Mouse (Mus musculus) embryonic facial prominence, embryonic 13.5 days (tissue): ENCODE results near the gene Primpol. TPM values are rescaled to one million over a fixed set of nuclear protein-coding genes. Genes with fewer than 3 reads are reported as not detected.
A peak's percentile ranks its signal among the peaks of the same experiment; 100 is the strongest.

Source experiments
- ATAC-seq: fragments of 200-750 bp; cut with Nextera tagmentation; 2 replicates; pipeline ENCODE4 v1.8.0; 2017; ENCODE audit warnings: low read depth; ENCODE audit not compliant: insufficient number of reproducible peaks, insufficient read depth, low FRiP score, low TSS enrichment
- H3K27ac ChIP-seq: fragments of 300-500 bp; sonication (generic); 2 replicates; pipeline ENCODE4 v1.5.1; 2015; ENCODE audit warnings: moderate library complexity, mild to moderate bottlenecking, inconsistent platforms
- H3K27me3 ChIP-seq: fragments of 300-500 bp; sonication (generic); 2 replicates; pipeline ENCODE4 v1.6.1; 2015; ENCODE audit warnings: mild to moderate bottlenecking, inconsistent platforms
- H3K36me3 ChIP-seq: fragments of 300-500 bp; sonication (generic); 2 replicates; pipeline ENCODE4 v1.6.1; 2015; ENCODE audit warnings: mild to moderate bottlenecking, inconsistent platforms
- H3K4me1 ChIP-seq: fragments of 300-500 bp; sonication (generic); 2 replicates; pipeline ENCODE4 v1.6.1; 2015; ENCODE audit warnings: inconsistent platforms
- H3K4me2 ChIP-seq: fragments of 300-500 bp; sonication (generic); 2 replicates; pipeline ENCODE4 v1.6.1; 2015; ENCODE audit warnings: moderate library complexity, mild to moderate bottlenecking, inconsistent platforms
- H3K4me3 ChIP-seq: fragments of 300-500 bp; sonication (generic); 2 replicates; pipeline ENCODE4 v1.5.1; 2015; ENCODE audit warnings: mild to moderate bottlenecking, inconsistent platforms
- H3K9ac ChIP-seq: fragments of 300-500 bp; sonication (generic); 2 replicates; pipeline ENCODE4 v1.6.1; 2015; ENCODE audit warnings: mild to moderate bottlenecking, inconsistent platforms
- H3K9me3 ChIP-seq: fragments of 300-500 bp; sonication (generic); 2 replicates; pipeline ENCODE4 v1.6.1; 2016; ENCODE audit warnings: inconsistent platforms
- WGBS: fragments of 180-500 bp; shearing (Covaris S2); methylation state at CpG from one replicate; pipeline ENCODE4 v1.1.7; 2015; ENCODE audit warnings: mixed read lengths; 5-methylcytosine and 5-hydroxymethylcytosine counted together
- polyA plus RNA-seq: library from polyadenylated mRNA; unstranded; fragments of >200 nt; fragmentation: Nextera tagmentation; extraction: Ambion mirVana; gene quantifications from 2 replicates; pipeline ENCODE4 v1.2.1, GENCODE M21; 2015

Gene Primpol
- 15.7 and 17.0 TPM in 2 replicates for polyA plus RNA-seq

DNA sequence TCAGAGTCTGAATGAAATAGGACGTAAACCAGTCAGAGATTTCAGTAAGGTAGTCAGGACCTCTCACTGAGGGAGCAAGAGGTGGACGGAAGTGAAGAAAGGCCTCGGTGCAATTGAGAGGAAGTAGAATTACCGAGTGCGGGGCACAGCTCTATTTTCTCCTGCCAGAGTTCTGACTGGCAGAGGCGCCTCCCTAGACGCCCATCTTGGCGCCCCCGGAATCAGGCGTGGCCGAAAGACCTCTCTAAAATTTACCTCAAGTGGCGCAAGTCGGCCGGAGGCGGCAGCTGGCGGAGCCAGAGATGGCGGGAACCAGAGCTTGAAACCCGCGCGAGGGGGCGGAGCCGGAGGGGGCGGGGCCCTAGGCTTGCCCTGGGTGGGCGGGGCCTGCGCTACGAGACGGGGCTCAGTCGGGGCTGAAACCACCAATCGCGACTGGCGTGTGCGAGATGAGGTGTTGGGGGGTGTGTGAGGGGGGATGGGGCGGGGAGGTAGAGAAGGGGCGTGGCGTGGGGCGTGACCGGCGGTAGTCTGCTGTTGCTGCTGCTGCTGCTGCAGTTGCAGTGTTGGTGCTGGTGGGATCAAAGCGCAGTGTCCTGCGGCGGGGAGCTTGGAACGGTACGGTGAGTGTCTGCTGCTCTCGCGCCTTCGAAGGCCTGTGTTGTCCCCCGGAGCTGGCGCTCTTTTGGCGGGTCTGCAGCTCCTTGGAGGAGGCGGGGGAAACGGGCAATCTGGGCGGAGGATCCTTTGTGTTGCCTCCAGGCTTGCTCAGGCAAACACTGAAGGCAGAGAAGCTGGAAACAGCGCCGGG lies at the start of gene Primpol, which contains the start of gene Casp3:
Primpol (minus strand) TSS at position 334 of the 811 bp plus-strand sequence.
Casp3 (plus strand) TSS at position 413 of the 811 bp plus-strand sequence.
- WGBS = under 1% methylated on average over 47 of the region's 54 CpGs
- ATAC-seq = peak; percentile 97
- Histone ChIP-seq H3K4me1 (peaks cover 30% of the 10 kb centered on the region), H3K4me3 (peak within 1 kb of the TSS; percentile 80), H3K4me2 (peak within 1 kb of the TSS; percentile 91), H3K27me3 (no peaks in the 10 kb centered on the region), H3K27ac (peak within 1 kb of the TSS; percentile 93), H3K36me3 (no peaks in the 10 kb centered on the region), H3K9me3 (no peaks in the 10 kb centered on the region), H3K9ac (peak within 1 kb of the TSS; percentile 91)

GRCm38 (mm10) chr8:46655919-46656318 lies 38.9 kb upstream of the Primpol start:
- no peaks in the 10 kb centered on the region for H3K4me1 ChIP-seq
- H3K9me3 ChIP-seq = no peaks in the 10 kb centered on the region
- WGBS = 67% methylated on average over 2 of the region's 2 CpGs
- no peak overlapping the region for H3K4me3 ChIP-seq
- H3K36me3 ChIP-seq = no peaks in the 10 kb centered on the region
- no peaks in the 10 kb centered on the region for H3K27me3 ChIP-seq
- no peak overlapping the region for H3K27ac ChIP-seq
- no peak overlapping the region for H3K4me2 ChIP-seq
- ATAC-seq = no peak
- H3K9ac ChIP-seq = no peak overlapping the region

GRCm38 (mm10) chr8:46651872-46652271 lies 34.9 kb upstream of the Primpol start:
- Histone ChIP-seq H3K4me1 (no peaks in the 10 kb centered on the region), H3K27ac (no peak overlapping the region), H3K27me3 (no peaks in the 10 kb centered on the region), H3K9me3 (no peaks in the 10 kb centered on the region), H3K36me3 (no peaks in the 10 kb centered on the region), H3K9ac (no peak overlapping the region), H3K4me3 (no peak overlapping the region), H3K4me2 (no peak overlapping the region)
- ATAC-seq = no peak
- 65% methylated on average over 9 of the region's 9 CpGs for WGBS

DNA sequence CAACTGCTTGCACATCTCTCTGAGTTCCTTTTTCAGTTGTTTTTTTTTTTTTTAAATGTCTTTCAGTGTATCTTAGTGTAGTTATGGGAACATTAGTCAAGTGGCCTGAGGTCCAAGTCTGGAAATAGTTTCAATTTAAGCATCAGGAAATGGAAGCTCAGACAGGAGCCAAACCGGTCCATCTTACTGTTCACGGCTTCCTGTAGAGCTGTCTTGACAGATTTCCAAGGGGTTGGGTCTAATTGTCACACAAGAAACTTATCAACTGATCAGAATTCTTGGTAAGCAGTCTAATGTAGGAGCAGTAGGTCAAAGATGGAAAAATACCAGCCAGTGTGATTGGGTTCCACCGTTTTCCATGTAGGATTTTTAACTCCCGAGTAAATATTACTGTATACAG lies 31.4 kb upstream of the Primpol start:
- Histone ChIP-seq H3K4me3 (no peak overlapping the region), H3K9me3 (no peaks in the 10 kb centered on the region), H3K27ac (no peak overlapping the region), H3K9ac (no peak overlapping the region), H3K27me3 (no peaks in the 10 kb centered on the region), H3K4me2 (no peak overlapping the region), H3K36me3 (no peaks in the 10 kb centered on the region), H3K4me1 (no peaks in the 10 kb centered on the region)
- ATAC-seq = no peak
- 82% methylated on average over 4 of the region's 4 CpGs for WGBS

DNA sequence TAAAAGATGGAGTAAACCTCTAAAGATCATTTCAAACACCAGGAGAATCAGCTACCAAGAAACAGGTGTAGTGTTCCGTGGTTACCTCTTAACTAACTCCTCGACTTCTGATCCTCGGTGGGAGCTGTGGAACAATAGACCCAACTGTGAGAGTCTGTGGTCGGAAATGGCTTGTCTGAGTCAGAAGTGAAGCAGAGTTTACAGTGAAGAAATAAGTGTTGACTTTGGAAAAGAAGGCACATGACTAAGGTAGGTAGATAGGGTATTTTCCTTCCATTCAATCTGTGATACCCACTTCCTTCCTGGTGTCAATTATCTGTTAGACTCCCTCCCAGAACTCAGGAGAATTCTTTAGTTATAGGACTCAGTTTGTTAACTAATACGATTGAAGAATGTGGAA lies 24.3 kb upstream of the Primpol start:
- Histone ChIP-seq H3K4me2 (no peak overlapping the region), H3K4me1 (no peaks in the 10 kb centered on the region), H3K27ac (no peak overlapping the region), H3K36me3 (peaks cover 46% of the 10 kb centered on the region), H3K27me3 (no peaks in the 10 kb centered on the region), H3K9ac (no peak overlapping the region), H3K9me3 (no peaks in the 10 kb centered on the region), H3K4me3 (no peak overlapping the region)
- ATAC-seq = no peak
- 86% methylated on average over 5 of the region's 5 CpGs for WGBS

GRCm38 (mm10) chr8:46639852-46640251 lies 22.8 kb upstream of the Primpol start:
- peaks cover 60% of the 10 kb centered on the region for H3K36me3 ChIP-seq
- no peak overlapping the region for H3K4me3 ChIP-seq
- 88% methylated on average over 5 of the region's 5 CpGs for WGBS
- H3K9me3 ChIP-seq = no peaks in the 10 kb centered on the region
- no peak overlapping the region for H3K9ac ChIP-seq
- H3K27ac ChIP-seq = no peak overlapping the region
- no peak overlapping the region for H3K4me2 ChIP-seq
- no peaks in the 10 kb centered on the region for H3K27me3 ChIP-seq
- no peak for ATAC-seq
- H3K4me1 ChIP-seq = no peaks in the 10 kb centered on the region

DNA sequence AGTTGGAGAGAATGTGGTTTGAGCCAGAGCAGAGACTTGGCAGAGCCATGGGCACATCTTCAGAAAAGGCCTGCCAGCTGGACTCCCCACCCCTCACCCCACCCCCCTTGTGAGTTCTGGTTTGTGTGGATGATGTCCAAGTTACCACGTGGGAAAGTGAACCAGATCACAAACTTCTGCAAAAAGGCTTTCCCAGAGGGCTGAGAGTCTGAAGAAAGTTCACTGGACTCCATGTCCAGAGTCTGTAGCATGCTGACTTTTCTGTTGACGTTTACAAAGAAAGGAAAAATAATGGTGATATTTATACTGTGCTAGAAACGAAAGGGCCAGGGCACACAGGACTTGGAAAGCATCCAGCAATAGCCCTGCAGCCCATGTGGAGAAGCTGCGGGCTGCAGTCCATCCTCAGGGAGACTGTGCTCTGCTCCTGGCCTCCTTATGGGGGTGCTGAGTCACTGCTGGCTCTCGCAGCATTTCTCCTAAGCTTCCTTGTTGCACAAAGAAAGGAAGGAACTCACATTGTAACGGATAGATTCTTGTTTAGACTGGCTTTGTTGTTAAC lies 22.1 kb upstream of the Primpol start:
- Histone ChIP-seq H3K27ac (no peak overlapping the region), H3K36me3 (peaks cover 67% of the 10 kb centered on the region)
- no peak for ATAC-seq

GRCm38 (mm10) chr8:46630932-46631331 lies 13.9 kb upstream of the Primpol start:
- peaks cover 55% of the 10 kb centered on the region for H3K36me3 ChIP-seq
- no peaks in the 10 kb centered on the region for H3K27me3 ChIP-seq
- no peak overlapping the region for H3K9ac ChIP-seq
- no peak overlapping the region for H3K4me2 ChIP-seq
- no peaks in the 10 kb centered on the region for H3K9me3 ChIP-seq
- WGBS = 89% methylated on average over 4 of the region's 4 CpGs
- no peaks in the 10 kb centered on the region for H3K4me1 ChIP-seq
- no peak overlapping the region for H3K27ac ChIP-seq
- H3K4me3 ChIP-seq = no peak overlapping the region
- no peak for ATAC-seq

More for the DNA sequence above, 22.1 kb upstream of the Primpol start:
- Histone ChIP-seq H3K4me3 (no peak overlapping the region), H3K27me3 (no peaks in the 10 kb centered on the region), H3K4me2 (no peak overlapping the region), H3K9me3 (no peaks in the 10 kb centered on the region), H3K4me1 (no peaks in the 10 kb centered on the region), H3K9ac (no peak overlapping the region)
- WGBS = 68% methylated on average over 6 of the region's 6 CpGs

DNA sequence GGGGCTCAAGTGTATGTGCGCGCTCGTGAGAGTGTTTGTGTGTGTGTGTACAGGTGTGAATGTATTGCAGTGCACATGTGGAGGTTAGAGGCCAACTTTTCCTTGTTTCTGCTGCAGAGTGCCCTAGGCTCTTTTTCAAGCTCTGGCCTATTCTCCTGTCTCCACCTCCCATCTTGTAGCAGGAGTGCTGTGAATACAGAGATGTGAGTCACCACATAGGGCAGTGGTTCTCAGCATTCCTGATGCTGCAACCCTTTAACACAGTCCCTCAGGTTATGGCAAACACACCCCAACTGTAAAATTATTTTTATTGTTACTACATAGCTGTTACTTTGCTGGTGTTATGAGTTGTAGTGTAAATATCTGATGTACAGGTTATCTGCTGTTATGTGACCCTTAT lies 13.4 kb upstream of the Primpol start:
- Histone ChIP-seq H3K4me2 (no peak overlapping the region), H3K27me3 (no peaks in the 10 kb centered on the region), H3K36me3 (peaks cover 50% of the 10 kb centered on the region), H3K4me1 (no peaks in the 10 kb centered on the region), H3K9me3 (no peaks in the 10 kb centered on the region), H3K4me3 (no peak overlapping the region), H3K9ac (no peak overlapping the region), H3K27ac (no peak overlapping the region)
- WGBS = 91% methylated on average over 3 of the region's 3 CpGs
- ATAC-seq = no peak

- H3K9ac ChIP-seq = no peak overlapping the region
- no peak overlapping the region for H3K4me2 ChIP-seq
- WGBS = 98% methylated on average over 1 of the region's 1 CpGs
- no peak for ATAC-seq
- no peak overlapping the region for H3K27ac ChIP-seq
- peaks cover 32% of the 10 kb centered on the region for H3K36me3 ChIP-seq
- no peaks in the 10 kb centered on the region for H3K27me3 ChIP-seq
- no peak overlapping the region for H3K4me3 ChIP-seq
- no peaks in the 10 kb centered on the region for H3K9me3 ChIP-seq
- 0 out of 2 replicates have a peak, but pooled peaks cover 2% of the 10 kb centered on the region for H3K4me1 ChIP-seq
Measured at GRCm38 (mm10) chr8:46628645-46629044, 11.6 kb upstream of the Primpol start.

DNA sequence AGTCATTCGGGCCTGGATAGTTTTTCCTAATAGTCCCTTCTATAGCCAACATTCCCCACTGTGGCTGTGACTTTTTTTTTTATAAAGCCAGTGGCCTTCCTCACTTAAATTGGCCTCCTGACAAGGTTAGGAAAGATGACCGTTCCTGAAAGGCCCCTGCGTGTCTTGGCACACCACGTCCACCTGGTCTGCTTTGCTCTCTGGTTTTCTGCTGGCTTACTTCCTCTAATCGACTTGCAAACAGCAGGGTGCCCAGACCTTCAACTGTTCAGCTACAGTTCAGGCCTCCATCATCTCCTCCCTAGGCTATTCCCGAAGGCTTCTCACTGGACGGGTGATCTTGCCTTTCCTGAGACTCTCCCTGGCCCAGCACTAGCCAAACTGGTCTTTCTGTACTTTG lies 10.9 kb upstream of the Primpol start:
- H3K4me3 ChIP-seq = no peak overlapping the region
- H3K27me3 ChIP-seq = no peaks in the 10 kb centered on the region
- H3K9ac ChIP-seq = no peak overlapping the region
- no peak overlapping the region for H3K27ac ChIP-seq
- H3K4me2 ChIP-seq = no peak overlapping the region
- WGBS = 65% methylated on average over 7 of the region's 7 CpGs
- 0 out of 2 replicates have a peak, but pooled peaks cover 2% of the 10 kb centered on the region for H3K4me1 ChIP-seq
- no peak for ATAC-seq
- peaks cover 24% of the 10 kb centered on the region for H3K36me3 ChIP-seq
- no peaks in the 10 kb centered on the region for H3K9me3 ChIP-seq

DNA sequence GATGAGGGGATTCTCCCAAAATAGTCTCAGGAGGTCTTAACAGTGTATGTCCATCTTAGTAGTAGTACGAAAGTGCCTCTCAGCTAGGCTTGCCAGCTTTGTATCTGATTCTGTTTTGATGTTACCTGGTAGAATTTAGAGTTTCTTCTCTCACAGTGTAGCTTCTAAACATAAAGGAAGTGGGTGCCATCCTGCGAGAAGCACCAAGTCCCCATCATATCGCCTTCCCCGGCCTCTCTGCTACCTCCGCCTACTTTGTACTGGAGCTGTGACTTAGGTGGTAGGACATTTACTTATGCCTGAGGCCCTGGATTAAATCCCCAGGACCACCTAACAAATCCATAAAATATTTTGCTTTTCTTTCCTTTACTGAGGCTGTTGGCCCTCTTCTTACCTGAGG lies 9.6 kb upstream of the Primpol start:
- H3K36me3 ChIP-seq = peaks cover 14% of the 10 kb centered on the region
- H3K27ac ChIP-seq = no peak overlapping the region
- no peak overlapping the region for H3K4me3 ChIP-seq
- H3K4me1 ChIP-seq = 0 out of 2 replicates have a peak, but pooled peaks cover 2% of the 10 kb centered on the region
- no peak overlapping the region for H3K4me2 ChIP-seq
- ATAC-seq = no peak
- no peaks in the 10 kb centered on the region for H3K27me3 ChIP-seq
- H3K9ac ChIP-seq = no peak overlapping the region
- WGBS = 96% methylated on average over 5 of the region's 5 CpGs
- no peaks in the 10 kb centered on the region for H3K9me3 ChIP-seq
